Mouse (Mus musculus) olfactory bulb, adult 2 months (tissue): ENCODE data around the gene Gm6169.

Experiments used
- CTCF ChIP-seq: fragments of 200-500 bp; IDR thresholded peaks from 2 replicates; pipeline ENCODE4 v1.5.1; 2012; ENCODE audit warnings: low read depth, mild to moderate bottlenecking, low read length, moderate library complexity; ENCODE audit not compliant: insufficient read depth
- POLR2A ChIP-seq: fragments of 200-500 bp; IDR thresholded peaks from 2 replicates; pipeline ENCODE4 v1.6.1; 2012; ENCODE audit warnings: mild to moderate bottlenecking, low read depth, low read length, moderate library complexity; ENCODE audit not compliant: insufficient read depth

GRCm38 (mm10) chr13:97066649-97067550 lies 32.1 kb downstream of the Gm6169 start, which contains the start of gene Fam169a:
- no peak for TF ChIP-seq POLR2A
- TF ChIP-seq CTCF = no peak
